Mouse (Mus musculus): ENCODE measurements around the gene Zfp281. TPM values are rescaled to one million over a fixed set of nuclear protein-coding genes. Genes with fewer than 3 reads are reported as not detected.

Zfp281 gene
- polyA plus RNA-seq, 1 experiment from 2014 or later = 42.3 TPM

DNA sequence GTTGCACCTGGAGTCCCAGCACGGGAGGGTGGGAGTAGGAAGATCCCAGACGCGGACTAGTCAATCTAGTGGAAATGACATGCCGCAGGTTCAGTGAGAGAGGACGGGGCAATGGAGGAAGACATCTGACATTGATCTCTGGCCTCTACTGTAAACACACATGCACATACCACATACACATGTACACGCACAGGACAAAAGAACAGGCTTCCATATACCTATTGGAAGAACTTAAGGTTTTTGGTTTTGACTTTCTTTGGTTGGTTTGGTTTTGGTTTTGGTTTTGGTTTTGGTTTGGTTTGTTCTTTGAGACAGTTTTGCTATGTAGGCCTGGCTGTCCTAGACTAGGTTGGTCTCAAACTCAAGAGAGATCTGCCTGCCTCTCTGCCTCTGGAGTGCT lies 12.2 kb downstream of the Zfp281 start:
- Histone ChIP-seq H3K9ac (replicated peaks; ENCODE audit: low read length) (no peak overlapping the region), H3K4me3 (ENCODE audit: low read depth, low read length) (no peak overlapping the region), H3K36me3 (replicated peaks; ENCODE audit: control insufficient read depth, insufficient read depth, low read depth, low read length) (no peaks in the 10 kb centered on the region), H3K27me3 (ENCODE audit: control insufficient read depth, insufficient read depth, low read length) (no peaks in the 10 kb centered on the region), H3K4me1 (ENCODE audit: control insufficient read depth, insufficient read depth, low read length) (no peaks in the 10 kb centered on the region), H3K9me3 (replicated peaks; ENCODE audit: control insufficient read depth, low read length) (no peaks in the 10 kb centered on the region), H3K27ac (replicated peaks; ENCODE audit: low read depth, low read length) (no peak overlapping the region), H3K4me2 (ENCODE audit: low read depth, low read length) (no peak overlapping the region)
- no peak for DNase-seq (ENCODE audit: low spot score)
- 95% methylated on average over 6 of the region's 6 CpGs for WGBS
- ATAC-seq (replicated peaks; ENCODE audit: insufficient number of reproducible peaks, low FRiP score, low TSS enrichment, low read depth) = no peak

DNA sequence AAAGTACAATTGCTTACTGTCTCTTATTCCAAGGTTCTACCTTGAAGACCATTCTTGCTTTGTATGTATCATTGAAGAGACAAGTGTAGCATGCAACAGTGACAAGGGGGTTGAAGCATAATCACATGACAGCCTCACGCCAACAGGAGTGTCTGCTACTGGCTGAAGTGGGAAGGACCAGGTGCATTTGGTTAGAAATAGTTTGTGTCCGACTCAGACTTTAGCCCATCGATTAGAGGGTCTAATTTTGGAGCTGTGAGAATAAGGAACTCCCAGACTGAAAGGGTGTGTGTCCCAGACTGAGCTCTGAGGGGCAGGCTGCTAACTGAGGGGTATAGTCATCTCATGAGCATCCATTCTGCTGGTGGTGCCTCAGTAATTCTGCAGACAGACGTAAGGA lies 13.0 kb downstream of the Zfp281 start:
- Histone ChIP-seq H3K4me3 (ENCODE audit: low read depth, low read length) (no peak overlapping the region), H3K27me3 (ENCODE audit: control insufficient read depth, insufficient read depth, low read length) (no peaks in the 10 kb centered on the region), H3K9me3 (replicated peaks; ENCODE audit: control insufficient read depth, low read length) (no peaks in the 10 kb centered on the region), H3K36me3 (replicated peaks; ENCODE audit: control insufficient read depth, insufficient read depth, low read depth, low read length) (no peaks in the 10 kb centered on the region), H3K27ac (replicated peaks; ENCODE audit: low read depth, low read length) (no peak overlapping the region), H3K4me2 (ENCODE audit: low read depth, low read length) (no peak overlapping the region), H3K4me1 (ENCODE audit: control insufficient read depth, insufficient read depth, low read length) (no peaks in the 10 kb centered on the region), H3K9ac (replicated peaks; ENCODE audit: low read length) (no peak overlapping the region)
- DNase-seq (ENCODE audit: low spot score) (no peak), ATAC-seq (replicated peaks; ENCODE audit: insufficient number of reproducible peaks, low FRiP score, low TSS enrichment, low read depth) (no peak)
- WGBS = 86% methylated on average over 4 of the region's 4 CpGs

DNA sequence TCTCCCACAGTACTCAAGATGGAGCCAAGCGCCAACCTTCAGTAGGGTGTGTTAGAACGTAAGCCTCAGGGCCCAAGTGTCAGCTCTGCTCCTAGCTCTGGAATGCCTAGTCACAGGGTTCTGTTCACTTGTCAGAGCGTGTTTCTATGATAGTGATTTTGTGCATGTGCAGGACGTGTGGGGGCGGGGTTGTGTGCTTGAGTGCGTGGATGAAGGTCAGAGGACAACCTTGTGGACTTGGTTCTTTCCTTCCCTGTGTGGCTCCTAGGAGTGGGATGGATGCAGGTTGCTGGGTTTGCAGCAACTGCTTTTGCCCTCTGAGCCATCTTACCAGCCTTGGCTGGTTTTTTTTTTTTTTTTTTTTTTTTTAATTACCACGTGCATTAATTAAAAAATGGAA lies 13.5 kb downstream of the Zfp281 start:
- Histone ChIP-seq H3K4me1 (ENCODE audit: control insufficient read depth, insufficient read depth, low read length) (no peaks in the 10 kb centered on the region), H3K4me2 (ENCODE audit: low read depth, low read length) (no peak overlapping the region), H3K27me3 (ENCODE audit: control insufficient read depth, insufficient read depth, low read length) (no peaks in the 10 kb centered on the region), H3K9me3 (replicated peaks; ENCODE audit: control insufficient read depth, low read length) (no peaks in the 10 kb centered on the region), H3K9ac (replicated peaks; ENCODE audit: low read length) (no peak overlapping the region), H3K27ac (replicated peaks; ENCODE audit: low read depth, low read length) (no peak overlapping the region), H3K4me3 (ENCODE audit: low read depth, low read length) (no peak overlapping the region), H3K36me3 (replicated peaks; ENCODE audit: control insufficient read depth, insufficient read depth, low read depth, low read length) (no peaks in the 10 kb centered on the region)
- DNase-seq (ENCODE audit: low spot score) = no peak
- no peak for ATAC-seq (replicated peaks; ENCODE audit: insufficient number of reproducible peaks, low FRiP score, low TSS enrichment, low read depth)
- WGBS = 84% methylated on average over 7 of the region's 7 CpGs

DNA sequence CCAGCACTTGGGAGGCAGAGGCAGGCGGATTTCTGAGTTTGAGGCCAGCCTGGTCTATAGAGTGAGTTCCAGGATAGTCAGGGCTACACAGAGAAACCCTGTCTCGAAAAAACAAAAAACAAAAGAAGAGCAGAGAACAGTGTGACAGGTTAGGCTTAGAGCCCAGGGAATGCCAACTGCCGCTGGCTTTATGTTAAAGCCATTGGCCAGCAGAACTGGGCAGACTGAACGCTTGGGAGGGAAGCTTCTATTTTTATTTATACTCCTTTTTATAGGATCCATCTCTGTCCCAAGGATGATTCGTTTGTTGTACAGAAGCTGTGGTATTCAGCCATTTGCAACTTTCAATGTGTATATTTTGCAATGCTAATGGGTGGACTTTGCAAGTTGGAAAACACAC lies 14.0 kb downstream of the Zfp281 start:
- no peak overlapping the region for H3K4me3 ChIP-seq (ENCODE audit: low read depth, low read length)
- H3K9me3 ChIP-seq (replicated peaks; ENCODE audit: control insufficient read depth, low read length) = no peaks in the 10 kb centered on the region
- no peaks in the 10 kb centered on the region for H3K4me1 ChIP-seq (ENCODE audit: control insufficient read depth, insufficient read depth, low read length)
- H3K27ac ChIP-seq (replicated peaks; ENCODE audit: low read depth, low read length) = no peak overlapping the region
- no peaks in the 10 kb centered on the region for H3K27me3 ChIP-seq (ENCODE audit: control insufficient read depth, insufficient read depth, low read length)
- ATAC-seq (replicated peaks; ENCODE audit: insufficient number of reproducible peaks, low FRiP score, low TSS enrichment, low read depth) (no peak), DNase-seq (ENCODE audit: low spot score) (no peak)
- WGBS = 81% methylated on average over 5 of the region's 5 CpGs
- H3K9ac ChIP-seq (replicated peaks; ENCODE audit: low read length) = no peak overlapping the region
- no peaks in the 10 kb centered on the region for H3K36me3 ChIP-seq (replicated peaks; ENCODE audit: control insufficient read depth, insufficient read depth, low read depth, low read length)
- no peak overlapping the region for H3K4me2 ChIP-seq (ENCODE audit: low read depth, low read length)

DNA sequence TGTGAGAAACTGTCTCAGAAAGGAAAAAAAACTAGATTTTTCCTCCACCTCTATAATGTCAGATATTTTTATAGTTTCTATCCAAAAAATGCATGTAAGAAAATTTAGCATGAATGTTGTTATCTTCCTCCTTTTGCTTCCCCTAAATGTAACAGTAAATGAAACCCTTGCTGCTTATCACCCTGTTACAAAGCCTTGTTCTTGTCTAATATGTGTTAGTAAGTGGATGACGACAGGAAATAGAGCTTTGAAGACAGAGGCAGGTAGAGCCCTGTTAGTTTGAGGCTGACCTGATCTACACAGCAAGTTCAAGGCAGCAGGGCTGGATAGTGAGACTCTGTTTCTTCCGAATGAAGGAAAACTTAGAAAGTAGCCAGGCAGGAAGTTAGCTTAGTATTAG lies 14.5 kb downstream of the Zfp281 start:
- DNase-seq (ENCODE audit: low spot score) (no peak), ATAC-seq (replicated peaks; ENCODE audit: insufficient number of reproducible peaks, low FRiP score, low TSS enrichment, low read depth) (no peak)
- Histone ChIP-seq H3K4me1 (ENCODE audit: control insufficient read depth, insufficient read depth, low read length) (no peaks in the 10 kb centered on the region; the same call in 1 of the 2 replicates), H3K27me3 (ENCODE audit: control insufficient read depth, insufficient read depth, low read length) (no peaks in the 10 kb centered on the region), H3K36me3 (replicated peaks; ENCODE audit: control insufficient read depth, insufficient read depth, low read depth, low read length) (no peaks in the 10 kb centered on the region), H3K9me3 (replicated peaks; ENCODE audit: control insufficient read depth, low read length) (no peaks in the 10 kb centered on the region), H3K4me2 (ENCODE audit: low read depth, low read length) (no peak overlapping the region), H3K9ac (replicated peaks; ENCODE audit: low read length) (no peak overlapping the region), H3K27ac (replicated peaks; ENCODE audit: low read depth, low read length) (no peak overlapping the region), H3K4me3 (ENCODE audit: low read depth, low read length) (no peak overlapping the region)
- 83% methylated on average over 2 of the region's 2 CpGs for WGBS

DNA sequence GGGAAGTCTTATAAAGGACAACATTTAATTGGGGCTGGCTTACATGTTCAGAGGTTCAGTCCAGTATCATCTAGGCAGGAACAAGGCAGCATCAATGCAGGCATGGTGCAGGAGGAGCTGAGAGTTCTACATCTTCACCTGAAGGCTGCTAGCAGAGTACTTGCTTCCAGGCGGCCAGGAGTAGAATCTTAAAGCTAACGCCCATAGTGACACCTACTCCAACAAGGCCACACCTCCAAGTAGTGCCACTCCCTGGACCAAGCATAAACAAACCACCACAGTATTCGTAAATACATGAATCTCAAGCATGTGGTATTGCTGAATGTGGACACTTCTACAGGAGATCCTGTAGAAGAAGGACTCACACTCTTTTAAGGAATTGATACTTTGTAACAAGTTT lies 18.0 kb downstream of the Zfp281 start:
- H3K4me1 ChIP-seq (ENCODE audit: control insufficient read depth, insufficient read depth, low read length) = no peaks in the 10 kb centered on the region; the same call in 1 of the 2 replicates
- no peaks in the 10 kb centered on the region for H3K27me3 ChIP-seq (ENCODE audit: control insufficient read depth, insufficient read depth, low read length)
- H3K27ac ChIP-seq (replicated peaks; ENCODE audit: low read depth, low read length) = no peak overlapping the region
- 79% methylated on average over 3 of the region's 3 CpGs for WGBS
- H3K36me3 ChIP-seq (replicated peaks; ENCODE audit: control insufficient read depth, insufficient read depth, low read depth, low read length) = no peaks in the 10 kb centered on the region
- no peak overlapping the region for H3K9ac ChIP-seq (replicated peaks; ENCODE audit: low read length)
- no peak overlapping the region for H3K4me3 ChIP-seq (ENCODE audit: low read depth, low read length)
- no peaks in the 10 kb centered on the region for H3K9me3 ChIP-seq (replicated peaks; ENCODE audit: control insufficient read depth, low read length)
- DNase-seq (ENCODE audit: low spot score) = no peak
- ATAC-seq (replicated peaks; ENCODE audit: insufficient number of reproducible peaks, low FRiP score, low TSS enrichment, low read depth) = no peak
- H3K4me2 ChIP-seq (ENCODE audit: low read depth, low read length) = no peak overlapping the region

DNA sequence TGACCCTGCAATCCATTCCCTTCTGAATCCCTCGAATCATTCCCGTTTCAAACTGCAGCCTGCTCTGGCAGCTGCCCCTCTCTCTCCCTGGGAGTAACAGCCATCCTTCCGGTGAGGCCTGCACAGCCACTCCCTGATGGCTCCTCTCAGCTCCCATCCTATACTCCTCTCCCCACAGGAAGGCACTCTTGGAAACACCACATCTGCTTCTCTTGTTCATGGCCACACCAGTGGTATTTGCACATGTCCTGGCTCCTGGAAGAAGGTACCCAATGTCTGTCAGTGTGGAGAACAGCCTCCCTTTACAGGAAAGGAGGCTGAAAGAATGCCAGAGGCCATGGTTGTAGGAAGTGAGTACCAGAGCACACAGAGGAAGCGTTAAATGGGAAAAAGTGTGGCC lies 19.8 kb downstream of the Zfp281 start:
- H3K27me3 ChIP-seq (ENCODE audit: control insufficient read depth, insufficient read depth, low read length) = no peaks in the 10 kb centered on the region
- H3K4me2 ChIP-seq (ENCODE audit: low read depth, low read length) = no peak overlapping the region
- no peaks in the 10 kb centered on the region; the same call in 1 of the 2 replicates for H3K4me1 ChIP-seq (ENCODE audit: control insufficient read depth, insufficient read depth, low read length)
- no peak overlapping the region for H3K9ac ChIP-seq (replicated peaks; ENCODE audit: low read length)
- DNase-seq (ENCODE audit: low spot score) (no peak), ATAC-seq (replicated peaks; ENCODE audit: insufficient number of reproducible peaks, low FRiP score, low TSS enrichment, low read depth) (no peak)
- no peak overlapping the region for H3K4me3 ChIP-seq (ENCODE audit: low read depth, low read length)
- no peaks in the 10 kb centered on the region for H3K9me3 ChIP-seq (replicated peaks; ENCODE audit: control insufficient read depth, low read length)
- no peak overlapping the region for H3K27ac ChIP-seq (replicated peaks; ENCODE audit: low read depth, low read length)
- H3K36me3 ChIP-seq (replicated peaks; ENCODE audit: control insufficient read depth, insufficient read depth, low read depth, low read length) = no peaks in the 10 kb centered on the region
- whole genome bisulfite sequencing = 39% methylated on average over 4 of the region's 4 CpGs

DNA sequence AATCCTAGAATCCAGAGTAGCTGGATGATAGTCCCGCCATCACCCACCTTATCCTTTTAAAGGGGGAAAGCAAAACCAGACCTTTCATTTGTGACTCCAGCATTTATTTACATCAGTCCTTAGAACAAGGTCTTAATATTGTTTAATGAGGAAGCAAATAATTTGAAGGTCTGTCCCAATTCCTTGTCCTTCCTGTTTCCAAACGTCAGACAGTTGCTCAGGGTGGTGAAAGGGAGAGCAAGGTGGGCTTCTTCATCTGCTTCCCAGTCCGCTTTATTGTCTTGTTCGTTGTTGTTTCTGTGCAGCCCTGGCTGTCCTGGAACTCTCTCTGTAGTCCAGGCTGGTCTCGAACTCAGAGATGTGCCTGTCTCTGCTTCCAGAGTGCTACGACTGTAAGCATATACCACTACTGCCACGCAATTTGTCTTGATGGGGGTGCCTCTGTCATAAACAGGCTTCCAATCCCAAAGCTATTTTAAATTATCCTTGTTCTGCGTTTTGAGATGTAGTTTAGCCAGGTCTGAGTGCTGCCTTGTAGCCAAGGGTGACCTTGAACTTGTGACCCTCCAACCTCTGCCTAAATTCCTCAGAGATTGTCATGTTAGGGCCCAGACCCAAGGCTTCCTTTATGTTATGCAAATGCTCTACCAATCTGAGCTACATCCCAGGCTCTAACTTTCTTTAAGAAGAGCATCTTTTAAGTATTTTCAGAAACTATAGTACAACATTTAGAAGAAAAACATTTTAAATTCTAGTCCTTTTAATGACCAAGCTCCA lies 21.3 kb downstream of the Zfp281 start:
- no peaks in the 10 kb centered on the region for H3K9me3 ChIP-seq (replicated peaks; ENCODE audit: control insufficient read depth, low read length)
- no peak overlapping the region for H3K4me3 ChIP-seq (ENCODE audit: low read depth, low read length)
- WGBS = 85% methylated on average over 8 of the region's 8 CpGs
- no peak for ATAC-seq (replicated peaks; ENCODE audit: insufficient number of reproducible peaks, low FRiP score, low TSS enrichment, low read depth)
- no peak overlapping the region for H3K4me2 ChIP-seq (ENCODE audit: low read depth, low read length)
- H3K27ac ChIP-seq (replicated peaks; ENCODE audit: low read depth, low read length) = no peak overlapping the region
- no peak for DNase-seq (ENCODE audit: low spot score)
- H3K9ac ChIP-seq (replicated peaks; ENCODE audit: low read length) = no peak overlapping the region
- H3K36me3 ChIP-seq (replicated peaks; ENCODE audit: control insufficient read depth, insufficient read depth, low read depth, low read length) = no peaks in the 10 kb centered on the region
- H3K27me3 ChIP-seq (ENCODE audit: control insufficient read depth, insufficient read depth, low read length) = no peaks in the 10 kb centered on the region
- H3K4me1 ChIP-seq (ENCODE audit: control insufficient read depth, insufficient read depth, low read length) = no peaks in the 10 kb centered on the region; the same call in 1 of the 2 replicates

Data from embryonic facial prominence, embryonic 11.5 days (tissue).